Mouse (Mus musculus) hindbrain, postnatal 0 days (tissue): ENCODE data around the gene Fanca. TPM values are rescaled to one million over a fixed set of nuclear protein-coding genes. Genes with fewer than 3 reads are reported as not detected.

Source experiments
- ATAC-seq: fragments of 200-750 bp; cut with Nextera tagmentation; 2 replicates; pipeline ENCODE4 v1.8.0; 2017; ENCODE audit warnings: mild to moderate bottlenecking, moderate TSS enrichment, moderate library complexity
- DNase-seq: peaks from one replicate; pipeline ENCODE4 v3.0.0-alpha.2; 2015; ENCODE audit warnings: low spot score
- H3K27ac ChIP-seq: fragments of 300-500 bp; sonication (generic); 2 replicates; pipeline ENCODE4 v1.5.1; 2014; ENCODE audit warnings: mild to moderate bottlenecking
- H3K27me3 ChIP-seq: fragments of 300-500 bp; sonication (generic); 2 replicates; pipeline ENCODE4 v1.6.1; 2014; ENCODE audit warnings: low read length, mixed read lengths; ENCODE audit not compliant: insufficient read depth
- H3K36me3 ChIP-seq: fragments of 300-500 bp; sonication (generic); 2 replicates; pipeline ENCODE4 v1.6.1; 2014; ENCODE audit warnings: low read length, mixed read lengths; ENCODE audit not compliant: insufficient read depth
- H3K4me1 ChIP-seq: fragments of 300-500 bp; sonication (generic); 2 replicates; pipeline ENCODE4 v1.6.1; 2014; ENCODE audit warnings: antibody characterized with exemption, low read length, mixed read lengths; ENCODE audit not compliant: insufficient read depth
- H3K4me2 ChIP-seq: fragments of 300-500 bp; sonication (generic); 2 replicates; pipeline ENCODE4 v1.6.1; 2014; ENCODE audit warnings: low read depth, mild to moderate bottlenecking, low read length, moderate library complexity, mixed read lengths
- H3K4me3 ChIP-seq: fragments of 300-500 bp; sonication (generic); 2 replicates; pipeline ENCODE4 v1.5.1; 2014; ENCODE audit warnings: low read length
- H3K9ac ChIP-seq: fragments of 300-500 bp; sonication (generic); replicated peaks from 2 replicates; pipeline ENCODE4 v1.6.1; 2014; ENCODE audit warnings: mild to moderate bottlenecking, low read length, moderate library complexity, mixed read lengths
- H3K9me3 ChIP-seq: fragments of 300-500 bp; sonication (generic); 2 replicates; pipeline ENCODE4 v1.6.1; 2016; ENCODE audit warnings: low read length, mixed read lengths
- CTCF ChIP-seq: IDR thresholded peaks from 2 replicates; pipeline ENCODE4 v1.5.1; 2016; ENCODE audit warnings: antibody characterized with exemption, control low read depth, low read depth
- WGBS: fragments of 180-500 bp; shearing (Covaris S2); extraction: QIAGEN DNeasy Blood & Tissue Kit; methylation state at CpG from one replicate; pipeline ENCODE4 v1.1.7; 2014; 5-methylcytosine and 5-hydroxymethylcytosine counted together
- polyA plus RNA-seq: library from polyadenylated mRNA; unstranded; fragments of >200 nt; fragmentation: Nextera tagmentation; extraction: Ambion mirVana; gene quantifications from 2 replicates; pipeline ENCODE4 v1.2.1, GENCODE M21; 2015
- total RNA-seq: library from RNA; depleted of rRNA; stranded (reverse); fragments of >200 nt; gene quantifications from 2 replicates; pipeline ENCODE4 v1.2.3, GENCODE M21; 2014; rRNA removed

Fanca gene
- total and polyA plus RNA-seq, 2 experiments from 2014 or later, result 5.8 to 13.5 TPM

GRCm38 (mm10) chr8:123228416-123228815, 90.0 kb downstream of the Fanca start:
- 95% methylated on average over 1 of the region's 1 CpGs for WGBS
- DNase-seq (no peak), ATAC-seq (no peak)
- Histone ChIP-seq H3K9ac (no peak overlapping the region), H3K36me3 (0 out of 2 replicates have a peak, but pooled peaks cover 7% of the 10 kb centered on the region), H3K4me2 (no peak overlapping the region), H3K4me3 (no peak overlapping the region), H3K27ac (no peak overlapping the region), H3K9me3 (no peaks in the 10 kb centered on the region), H3K4me1 (peaks cover 8% of the 10 kb centered on the region), H3K27me3 (no peaks in the 10 kb centered on the region)
- TF ChIP-seq CTCF, result no peak

- H3K4me3 ChIP-seq, result peak within 1 kb of the TSS; percentile 81
- WGBS, result 4% methylated on average over 59 of the region's 59 CpGs
- DNase-seq, result peak; percentile 97
Observed at GRCm38 (mm10) chr8:123224278-123225266, 93.8 kb downstream of the Fanca start, which contains the start of gene Cdk10. Gene Cdk10 (plus strand): TSS chr8:123224842.

GRCm38 (mm10) chr8:123220917-123221316, 97.5 kb downstream of the Fanca start:
- DNase-seq, result no peak
- H3K9me3 ChIP-seq, result no peaks in the 10 kb centered on the region
- H3K4me1 ChIP-seq, result peaks cover 8% of the 10 kb centered on the region
- H3K4me2 ChIP-seq, result no peak overlapping the region
- TF ChIP-seq CTCF, result no peak
- no peak for ATAC-seq
- no peak overlapping the region for H3K9ac ChIP-seq
- H3K4me3 ChIP-seq, result no peak overlapping the region
- H3K36me3 ChIP-seq, result no peaks in the 10 kb centered on the region
- no peaks in the 10 kb centered on the region for H3K27me3 ChIP-seq
- no peak overlapping the region for H3K27ac ChIP-seq
- WGBS, result 78% methylated on average over 1 of the region's 1 CpGs

More at GRCm38 (mm10) chr8:123224278-123225266, 93.8 kb downstream of the Fanca start, which contains the start of gene Cdk10:
- peak within 1 kb of the TSS; percentile 99 for H3K4me2 ChIP-seq
- peak within 1 kb of the TSS; percentile 89 for H3K27ac ChIP-seq
- no peaks in the 10 kb centered on the region for H3K9me3 ChIP-seq
- H3K27me3 ChIP-seq, result no peaks in the 10 kb centered on the region
- H3K9ac ChIP-seq, result peak within 1 kb of the TSS; percentile 80
- TF ChIP-seq CTCF, result peak; percentile 21; the same call in 1 of the 2 replicates
- peak; percentile 93 for ATAC-seq
- 0 out of 2 replicates have a peak, but pooled peaks cover 7% of the 10 kb centered on the region for H3K36me3 ChIP-seq
- H3K4me1 ChIP-seq, result peaks cover 8% of the 10 kb centered on the region

Other genes starting within 250 kb of the Fanca start
- gene Rpl13, start 216.2 kb downstream of the Fanca start, total RNA-seq, result 2,723 and 2,758 TPM in 2 replicates
- 808 and 861 TPM in 2 replicates for gene Rpl13, start 216.2 kb downstream of the Fanca start, polyA plus RNA-seq
- 16.5 and 21.2 TPM in 2 replicates for gene Cpne7, start 201.2 kb downstream of the Fanca start, total RNA-seq
- gene Cpne7, start 201.2 kb downstream of the Fanca start, polyA plus RNA-seq, result 11.9 and 13.4 TPM in 2 replicates
- 2.9 and 3.7 TPM in 2 replicates for gene Sult5a1, start 160.3 kb downstream of the Fanca start, total RNA-seq
- 2.7 and 2.9 TPM in 2 replicates for gene Sult5a1, start 160.3 kb downstream of the Fanca start, polyA plus RNA-seq
- gene Dpep1, start 132.3 kb downstream of the Fanca start, total RNA-seq, result 1.2 and 1.8 TPM in 2 replicates
- gene Dpep1, start 132.3 kb downstream of the Fanca start, polyA plus RNA-seq, result 0.84 and 1.0 TPM in 2 replicates
- 193 and 194 TPM in 2 replicates for gene Chmp1a, start 105.8 kb downstream of the Fanca start, total RNA-seq
- gene Chmp1a, start 105.8 kb downstream of the Fanca start, polyA plus RNA-seq, result 203 and 208 TPM in 2 replicates
- 3.3 and 5.5 TPM in 2 replicates for gene Spata33, start 105.7 kb downstream of the Fanca start, total RNA-seq
- gene Spata33, start 105.7 kb downstream of the Fanca start, polyA plus RNA-seq, result 8.0 and 8.3 TPM in 2 replicates
- gene Cdk10, start 93.7 kb downstream of the Fanca start, total RNA-seq, result 56.1 and 91.8 TPM in 2 replicates
- gene Cdk10, start 93.7 kb downstream of the Fanca start, polyA plus RNA-seq, result 52.9 and 56.3 TPM in 2 replicates
- 19.4 and 21.2 TPM in 2 replicates for gene Spata2l, start 82.3 kb downstream of the Fanca start, total RNA-seq
- gene Spata2l, start 82.3 kb downstream of the Fanca start, polyA plus RNA-seq, result 13.4 and 15.8 TPM in 2 replicates
- 42.4 and 42.9 TPM in 2 replicates for gene Zfp276, start 64.4 kb downstream of the Fanca start, total RNA-seq
- 16.9 and 17.5 TPM in 2 replicates for gene Zfp276, start 64.4 kb downstream of the Fanca start, polyA plus RNA-seq
- 91.6 and 92.3 TPM in 2 replicates for gene Vps9d1, start 64.2 kb downstream of the Fanca start, total RNA-seq
- 57.5 and 59.9 TPM in 2 replicates for gene Vps9d1, start 64.2 kb downstream of the Fanca start, polyA plus RNA-seq
- 34.0 and 34.5 TPM in 2 replicates for gene Spire2, start 14.1 kb upstream of the Fanca start, total RNA-seq
- 24.7 and 25.4 TPM in 2 replicates for gene Spire2, start 14.1 kb upstream of the Fanca start, polyA plus RNA-seq
- 540 and 551 TPM in 2 replicates for gene Tcf25, start 55.2 kb upstream of the Fanca start, total RNA-seq
- 407 and 411 TPM in 2 replicates for gene Tcf25, start 55.2 kb upstream of the Fanca start, polyA plus RNA-seq
- not detected in 2 replicates for gene Mc1r, start 88.5 kb upstream of the Fanca start, total RNA-seq
- 0.05 and 0.08 TPM in 2 replicates for gene Mc1r, start 88.5 kb upstream of the Fanca start, polyA plus RNA-seq
- gene Tubb3, start 92.8 kb upstream of the Fanca start, total RNA-seq, result 3,792 and 3,923 TPM in 2 replicates
- 1,431 and 1,610 TPM in 2 replicates for gene Tubb3, start 92.8 kb upstream of the Fanca start, polyA plus RNA-seq
- gene Def8, start 105.0 kb upstream of the Fanca start, total RNA-seq, result 46.3 and 62.7 TPM in 2 replicates
- 37.9 and 38.8 TPM in 2 replicates for gene Def8, start 105.0 kb upstream of the Fanca start, polyA plus RNA-seq
- 16.6 and 26.7 TPM in 2 replicates for gene Afg3l1, start 159.3 kb upstream of the Fanca start, total RNA-seq
- gene Afg3l1, start 159.3 kb upstream of the Fanca start, polyA plus RNA-seq, result 45.6 and 49.6 TPM in 2 replicates
- 76.0 and 95.7 TPM in 2 replicates for gene Dbndd1, start 196.9 kb upstream of the Fanca start, total RNA-seq
- 51.1 and 54.2 TPM in 2 replicates for gene Dbndd1, start 196.9 kb upstream of the Fanca start, polyA plus RNA-seq
- gene Gas8, start 200.3 kb upstream of the Fanca start, total RNA-seq, result 16.3 TPM in 2 replicates
- gene Gas8, start 200.3 kb upstream of the Fanca start, polyA plus RNA-seq, result 36.4 and 36.8 TPM in 2 replicates